Mouse (Mus musculus) intestine, postnatal 0 days (tissue): ENCODE data around the gene Cacna1e. TPM values are rescaled to one million over a fixed set of nuclear protein-coding genes. Genes with fewer than 3 reads are reported as not detected.

Experiments
- ATAC-seq: fragments of 200-750 bp; cut with Nextera tagmentation; 2 replicates; pipeline ENCODE4 v1.8.0; 2017; ENCODE audit warnings: mild to moderate bottlenecking, moderate TSS enrichment, moderate library complexity
- H3K27ac ChIP-seq: fragments of 300-500 bp; sonication (generic); 2 replicates; pipeline ENCODE4 v1.5.1; 2014; ENCODE audit warnings: mild to moderate bottlenecking, low read depth, low read length, moderate library complexity
- H3K27me3 ChIP-seq: fragments of 300-500 bp; sonication (generic); replicated peaks from 2 replicates; pipeline ENCODE4 v1.6.1; 2014; ENCODE audit warnings: low read length, mixed read lengths; ENCODE audit not compliant: control insufficient read depth, insufficient read depth
- H3K36me3 ChIP-seq: fragments of 300-500 bp; sonication (generic); 2 replicates; pipeline ENCODE4 v1.6.1; 2014; ENCODE audit warnings: mild to moderate bottlenecking, moderate library complexity; ENCODE audit not compliant: control insufficient read depth, insufficient read depth
- H3K4me1 ChIP-seq: fragments of 300-500 bp; sonication (generic); replicated peaks from 2 replicates; pipeline ENCODE4 v1.6.1; 2014; ENCODE audit warnings: antibody characterized with exemption, low read length, mixed read lengths; ENCODE audit not compliant: control insufficient read depth, insufficient read depth
- H3K4me2 ChIP-seq: fragments of 300-500 bp; sonication (generic); replicated peaks from 2 replicates; pipeline ENCODE4 v1.6.1; 2014; ENCODE audit warnings: low read depth, mild to moderate bottlenecking, moderate library complexity
- H3K4me3 ChIP-seq: fragments of 300-500 bp; sonication (generic); 2 replicates; pipeline ENCODE4 v1.5.1; 2014; ENCODE audit warnings: low read depth, low read length
- H3K9ac ChIP-seq: fragments of 300-500 bp; sonication (generic); 2 replicates; pipeline ENCODE4 v1.6.1; 2014; ENCODE audit warnings: mild to moderate bottlenecking, low read depth, low read length
- H3K9me3 ChIP-seq: fragments of 300-500 bp; sonication (generic); 2 replicates; pipeline ENCODE4 v1.6.1; 2016; ENCODE audit warnings: mixed run types; ENCODE audit not compliant: control insufficient read depth
- CTCF ChIP-seq: sonication (generic); IDR thresholded peaks from 2 replicates; pipeline ENCODE4 v1.5.1; 2016; ENCODE audit warnings: low read depth, mild to moderate bottlenecking, control low read depth, antibody characterized with exemption, moderate library complexity
- WGBS: fragments of 180-500 bp; shearing (Covaris S2); extraction: QIAGEN DNeasy Blood & Tissue Kit; methylation state at CpG from one replicate; pipeline ENCODE4 v1.1.7; 2014; 5-methylcytosine and 5-hydroxymethylcytosine counted together
- polyA plus RNA-seq: library from polyadenylated mRNA; unstranded; fragments of >200 nt; fragmentation: Nextera tagmentation; extraction: Ambion mirVana; gene quantifications from 2 replicates; pipeline ENCODE4 v1.2.1, GENCODE M21; 2015

The Cacna1e gene
- polyA plus RNA-seq, 1 experiment from 2014 or later = 0.74 TPM

DNA sequence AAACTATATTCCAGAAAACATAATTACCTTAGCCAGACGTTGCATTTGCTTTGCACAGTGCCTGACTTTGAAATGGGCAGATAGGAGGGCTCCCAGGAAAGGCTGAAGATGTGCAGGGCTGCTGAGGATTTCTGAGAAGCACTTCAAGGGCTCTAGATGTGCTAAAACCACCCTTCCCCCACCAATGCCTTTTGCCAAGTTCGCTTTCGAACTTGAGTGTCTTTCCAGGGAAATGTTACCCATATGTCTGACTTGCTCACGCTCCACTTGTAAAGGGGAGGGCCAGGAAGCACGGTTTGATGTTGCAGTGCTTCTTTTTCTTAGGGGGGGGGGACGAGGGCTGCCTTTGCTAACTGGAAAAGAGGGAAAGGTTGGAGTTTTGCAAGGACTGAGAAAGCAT lies 393.2 kb downstream of the Cacna1e start:
- Histone ChIP-seq H3K27ac (no peak overlapping the region), H3K4me3 (no peak overlapping the region), H3K4me2 (no peak overlapping the region), H3K9me3 (no peaks in the 10 kb centered on the region), H3K27me3 (no peaks in the 10 kb centered on the region), H3K9ac (no peak overlapping the region), H3K4me1 (no peaks in the 10 kb centered on the region), H3K36me3 (no peaks in the 10 kb centered on the region)
- 57% methylated on average over 6 of the region's 6 CpGs for WGBS
- no peak for ATAC-seq
- no peak for TF ChIP-seq CTCF

DNA sequence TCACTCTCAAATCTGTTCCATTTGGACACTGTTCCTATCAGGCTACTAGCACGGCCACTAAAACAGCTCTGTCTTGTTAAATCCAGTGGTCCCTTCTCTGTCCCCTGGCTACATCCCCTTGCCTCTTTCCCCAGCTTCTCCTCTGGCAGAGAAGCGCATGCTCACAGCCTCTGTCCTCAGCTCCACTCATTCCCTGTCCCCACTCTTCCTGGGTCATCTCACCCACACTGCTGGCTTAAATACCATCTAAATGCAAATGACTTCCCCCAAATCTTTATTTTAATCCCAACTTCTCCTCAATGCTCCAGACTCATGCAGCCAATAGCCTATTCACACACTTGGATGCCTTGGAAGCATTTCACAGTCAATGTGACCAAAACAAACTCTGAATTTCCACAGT lies 407.6 kb downstream of the Cacna1e start:
- Histone ChIP-seq H3K4me3 (no peak overlapping the region), H3K27me3 (no peaks in the 10 kb centered on the region), H3K4me1 (no peaks in the 10 kb centered on the region), H3K9me3 (no peaks in the 10 kb centered on the region), H3K36me3 (no peaks in the 10 kb centered on the region), H3K27ac (no peak overlapping the region), H3K9ac (no peak overlapping the region), H3K4me2 (no peak overlapping the region)
- WGBS = 80% methylated on average over 2 of the region's 2 CpGs
- no peak for ATAC-seq
- no peak for TF ChIP-seq CTCF

DNA sequence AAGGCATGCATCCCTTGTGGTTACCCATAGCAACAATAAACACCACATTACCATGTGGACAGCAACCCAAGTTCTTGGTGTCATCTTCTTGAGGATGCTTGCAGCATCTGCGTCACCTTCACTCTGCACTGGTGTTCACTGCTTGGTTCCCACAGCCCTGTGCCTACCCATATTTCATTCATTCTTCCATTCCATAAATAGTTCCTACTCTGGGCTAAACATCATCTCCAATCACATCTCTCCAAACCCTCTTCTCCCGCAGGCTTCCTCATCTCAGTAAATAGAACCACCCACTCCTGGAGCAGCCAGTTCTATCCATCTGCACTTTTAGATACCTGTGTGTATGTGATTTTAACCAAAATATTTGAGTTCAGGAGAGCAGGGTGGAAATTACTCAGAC lies 408.6 kb downstream of the Cacna1e start:
- Histone ChIP-seq H3K27ac (no peak overlapping the region), H3K4me3 (no peak overlapping the region), H3K36me3 (no peaks in the 10 kb centered on the region), H3K4me2 (no peak overlapping the region), H3K4me1 (no peaks in the 10 kb centered on the region), H3K9me3 (no peaks in the 10 kb centered on the region), H3K9ac (no peak overlapping the region), H3K27me3 (no peaks in the 10 kb centered on the region)
- TF ChIP-seq CTCF = no peak
- WGBS = 72% methylated on average over 2 of the region's 2 CpGs
- ATAC-seq = no peak

DNA sequence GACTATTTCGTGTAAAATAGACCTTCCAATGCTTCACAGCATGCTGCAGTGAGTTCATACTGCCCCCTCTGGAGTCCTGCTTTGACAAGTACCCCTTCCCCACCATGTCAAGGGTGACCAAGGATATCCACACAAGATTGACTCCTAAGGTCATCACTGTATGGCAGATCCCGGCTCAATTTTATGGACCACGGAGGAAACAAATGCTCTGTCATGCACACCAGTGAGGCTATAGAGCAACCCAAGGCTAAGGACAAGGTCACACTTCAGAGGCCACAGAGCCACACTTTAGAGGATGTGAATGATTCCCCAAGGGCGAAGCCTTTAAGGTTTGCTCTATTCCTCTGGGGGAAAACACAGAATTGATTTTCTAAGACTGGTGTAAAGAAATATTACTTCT lies 410.1 kb downstream of the Cacna1e start:
- no peak overlapping the region for H3K9ac ChIP-seq
- no peaks in the 10 kb centered on the region for H3K36me3 ChIP-seq
- no peak overlapping the region for H3K27ac ChIP-seq
- no peaks in the 10 kb centered on the region for H3K27me3 ChIP-seq
- 75% methylated on average over 4 of the region's 4 CpGs for WGBS
- ATAC-seq = no peak
- no peaks in the 10 kb centered on the region for H3K9me3 ChIP-seq
- no peak overlapping the region for H3K4me3 ChIP-seq
- no peak for TF ChIP-seq CTCF
- no peak overlapping the region for H3K4me2 ChIP-seq
- H3K4me1 ChIP-seq = no peaks in the 10 kb centered on the region

DNA sequence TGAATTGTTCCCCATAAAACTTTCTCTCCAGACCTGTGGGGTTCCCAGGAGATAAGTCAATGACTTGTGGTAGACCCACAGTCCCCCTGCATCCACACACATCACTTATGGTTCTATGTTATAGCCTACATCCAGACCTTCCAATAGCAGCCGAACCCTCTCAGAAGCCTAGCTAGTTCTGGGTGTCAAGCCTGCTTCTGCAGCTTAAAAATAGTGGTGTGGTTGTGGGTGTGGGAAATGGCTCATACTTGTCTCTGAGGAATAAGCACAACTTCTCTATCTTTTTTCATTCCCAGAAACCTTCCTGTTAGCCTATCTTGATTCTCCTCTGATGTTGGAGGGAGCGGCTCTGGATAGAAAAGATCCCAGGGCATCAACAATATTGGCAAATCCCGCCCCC lies 417.0 kb downstream of the Cacna1e start:
- H3K4me1 ChIP-seq = no peaks in the 10 kb centered on the region
- H3K36me3 ChIP-seq = no peaks in the 10 kb centered on the region
- no peaks in the 10 kb centered on the region for H3K27me3 ChIP-seq
- no peak overlapping the region for H3K27ac ChIP-seq
- no peak overlapping the region for H3K9ac ChIP-seq
- TF ChIP-seq CTCF = no peak
- ATAC-seq = no peak
- H3K4me3 ChIP-seq = no peak overlapping the region
- 88% methylated on average over 3 of the region's 3 CpGs for WGBS
- H3K9me3 ChIP-seq = no peaks in the 10 kb centered on the region
- H3K4me2 ChIP-seq = no peak overlapping the region

DNA sequence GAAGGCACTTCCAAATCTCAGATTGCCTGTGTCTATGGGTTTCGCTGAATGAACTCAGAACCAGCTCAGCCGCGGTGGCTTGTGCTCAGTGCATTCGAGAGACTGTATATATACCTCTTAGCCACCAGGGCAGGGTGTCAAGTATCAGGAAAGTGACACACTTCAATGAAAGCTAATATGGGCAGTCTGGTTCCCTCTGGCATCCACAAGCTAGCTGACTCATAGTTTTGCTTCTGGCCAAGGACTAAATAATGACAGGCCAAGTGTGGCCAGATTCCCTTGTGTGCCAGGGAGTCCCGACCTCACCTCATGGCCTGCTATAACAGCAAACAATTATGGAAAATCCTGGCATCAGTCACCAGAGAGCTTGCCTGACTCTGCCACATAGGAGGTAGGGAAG lies 422.8 kb downstream of the Cacna1e start:
- H3K9me3 ChIP-seq = no peaks in the 10 kb centered on the region
- H3K4me1 ChIP-seq = no peaks in the 10 kb centered on the region
- no peaks in the 10 kb centered on the region for H3K27me3 ChIP-seq
- no peak overlapping the region for H3K4me3 ChIP-seq
- H3K4me2 ChIP-seq = no peak overlapping the region
- H3K36me3 ChIP-seq = no peaks in the 10 kb centered on the region
- no peak overlapping the region for H3K9ac ChIP-seq
- no peak for TF ChIP-seq CTCF
- WGBS = 85% methylated on average over 5 of the region's 5 CpGs
- no peak overlapping the region for H3K27ac ChIP-seq
- no peak for ATAC-seq

DNA sequence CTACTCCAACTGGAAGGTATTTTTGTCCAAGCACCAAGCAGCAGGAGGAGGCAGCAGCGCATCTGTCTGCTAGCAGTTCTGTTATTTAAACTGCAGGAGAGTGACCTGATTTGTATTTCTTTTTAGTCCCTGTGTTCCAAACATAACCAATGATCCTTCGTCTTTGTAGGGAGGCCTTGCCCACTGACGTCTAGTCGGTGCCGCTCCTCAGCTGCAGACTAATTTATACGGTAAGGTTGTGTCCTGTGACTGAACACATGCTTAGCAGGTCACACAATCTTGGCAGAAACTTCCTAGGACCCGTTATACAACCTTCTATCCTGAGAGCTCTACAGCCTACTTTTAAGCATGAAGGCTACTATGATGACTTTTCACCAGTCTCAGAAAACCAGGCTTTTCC lies 424.2 kb downstream of the Cacna1e start:
- ATAC-seq = no peak
- no peaks in the 10 kb centered on the region for H3K36me3 ChIP-seq
- 86% methylated on average over 7 of the region's 7 CpGs for WGBS

More for the DNA sequence above, 424.2 kb downstream of the Cacna1e start:
- H3K9ac ChIP-seq = no peak overlapping the region
- H3K4me1 ChIP-seq = no peaks in the 10 kb centered on the region
- no peaks in the 10 kb centered on the region for H3K9me3 ChIP-seq
- no peaks in the 10 kb centered on the region for H3K27me3 ChIP-seq
- no peak for TF ChIP-seq CTCF
- no peak overlapping the region for H3K4me3 ChIP-seq
- no peak overlapping the region for H3K27ac ChIP-seq
- H3K4me2 ChIP-seq = no peak overlapping the region
